15 mouse cellular contexts compared by ENCODE assay signal in genomic region chr4:102688378-102688777, GRCm38 (mm10).
"Had no signal": no experiment of that assay in that cellular context is flagged by ENCODE, and none has a peak within 500 bp of the region (broad histone marks: within the 10 kb centered on the region; RNA-seq: fewer than 3 reads in every experiment).

No protein-coding gene starts in this region.

- DNase-seq: retina, postnatal 1 day; right cerebral cortex, adult 18-20 months; right cerebral cortex, postnatal 14 days; right cerebral cortex, postnatal 25 days; right cerebral cortex, postnatal 4 days; spleen, adult 18-20 months; thymus, adult 18-20 months; thymus, adult 2 months; thymus, postnatal 14 days; thymus, postnatal 25 days; thymus, postnatal 36 days had no signal

- H3K9ac ChIP-seq: neural tube, embryonic 13.5 days; neural tube, embryonic 15.5 days; stomach, embryonic 15.5 days had no signal

- H3K4me2 ChIP-seq: neural tube, embryonic 13.5 days; neural tube, embryonic 15.5 days; stomach, embryonic 15.5 days had no signal

- H3K36me3 ChIP-seq: neural tube, embryonic 13.5 days; neural tube, embryonic 15.5 days; stomach, embryonic 15.5 days had no signal

- H3K27me3 ChIP-seq: neural tube, embryonic 13.5 days; neural tube, embryonic 15.5 days; stomach, embryonic 15.5 days had no signal

- H3K4me1 ChIP-seq: neural tube, embryonic 13.5 days; neural tube, embryonic 15.5 days; stomach, embryonic 15.5 days had no signal

- H3K4me3 ChIP-seq: neural tube, embryonic 13.5 days; neural tube, embryonic 15.5 days; stomach, embryonic 15.5 days had no signal

- H3K9me3 ChIP-seq: neural tube, embryonic 13.5 days; neural tube, embryonic 15.5 days; stomach, embryonic 15.5 days had no signal

- H3K27ac ChIP-seq: neural tube, embryonic 13.5 days; neural tube, embryonic 15.5 days; stomach, embryonic 15.5 days; stomach, postnatal 0 days had no signal
